Mouse (Mus musculus): ENCODE data around the gene Gigyf1. TPM values are rescaled to one million over a fixed set of nuclear protein-coding genes. Genes with fewer than 3 reads are reported as not detected.

Gigyf1 gene
- total and polyA plus RNA-seq, 3 experiments, result 0.98 to 12.3 (median 5.9) TPM

DNA sequence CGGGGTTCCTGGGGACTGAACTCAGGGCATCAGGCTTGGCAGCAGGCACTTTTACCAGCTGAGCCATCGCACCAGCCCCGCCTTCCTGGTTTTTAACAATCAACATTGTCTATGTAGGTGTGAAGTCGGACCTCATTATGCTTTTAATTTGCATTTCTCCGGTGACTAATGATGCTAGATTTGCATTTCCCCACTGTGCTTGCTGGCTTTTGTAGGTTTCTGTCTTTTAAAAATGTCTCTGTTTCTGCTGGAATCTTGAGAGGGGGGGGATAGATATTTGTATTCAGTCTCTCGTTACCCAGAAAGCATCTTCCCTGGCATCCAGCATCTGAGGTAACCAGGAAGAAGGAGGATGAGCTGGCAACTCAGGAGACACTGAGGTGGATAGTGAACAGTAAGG lies 43.2 kb downstream of the Gigyf1 start:
- DNase-seq (ENCODE audit: extremely low read depth), result no peak
- Histone ChIP-seq H3K9ac (ENCODE audit: insufficient read depth, low read depth) (no peak overlapping the region), H3K4me2 (ENCODE audit: insufficient read depth, low read depth, poor library complexity, severe bottlenecking) (no peak overlapping the region), H3K4me1 (ENCODE audit: control insufficient read depth in 1 of 2, insufficient read depth in 2 of 2) (peaks cover 3 to 5% of the 10 kb centered on the region in 2 experiments; a peak in 2 of 4 replicates), H3K9me3 (replicated peaks; ENCODE audit: low read length) (no peaks in the 10 kb centered on the region), H3K27ac (ENCODE audit: insufficient read depth, low read depth) (no peak overlapping the region), H3K27me3 (replicated peaks) (peaks cover 34% of the 10 kb centered on the region), H3K36me3 (replicated peaks in 1 of 2; ENCODE audit: control insufficient read depth in 1 of 2, insufficient read depth in 1 of 2, low read length in 1 of 2) (no peaks in the 10 kb centered on the region), H3K79me2 (replicated peaks; ENCODE audit: control insufficient read depth, extremely low read depth, insufficient read depth, poor library complexity, severe bottlenecking) (no peaks in the 10 kb centered on the region), H3K4me3 (replicated peaks in 1 of 3; ENCODE audit: low read depth in 2 of 3, low read length in 2 of 3, poor library complexity in 1 of 3) (no peak overlapping the region)
- TF ChIP-seq KAT2A (IDR thresholded peaks at IDR 0.05; ENCODE audit: insufficient replicate concordance, low read length) (no peak), MAZ (IDR thresholded peaks at IDR 0.05; ENCODE audit: low read depth, low read length) (no peak), HCFC1 (IDR thresholded peaks at IDR 0.05; ENCODE audit: low read depth, low read length) (no peak), JUND (conservative IDR thresholded peaks at IDR 0.05; ENCODE audit: low read depth, low read length) (no peak), JUN (IDR thresholded peaks at IDR 0.05; ENCODE audit: insufficient read depth, low read depth, low read length) (no peak), ELF1 (IDR thresholded peaks at IDR 0.05; ENCODE audit: low read depth, low read length) (no peak), NELFE (IDR thresholded peaks at IDR 0.05; ENCODE audit: low read depth, low read length) (no peak), POLR2AphosphoS2 (IDR thresholded peaks at IDR 0.05; ENCODE audit: low read depth, low read length) (no peak), SMC3 (IDR thresholded peaks at IDR 0.05; ENCODE audit: low read depth, low read length) (no peak), MAX (IDR thresholded peaks at IDR 0.05; ENCODE audit: low read length) (no peak), TBP (conservative IDR thresholded peaks at IDR 0.05; ENCODE audit: low read depth, low read length) (no peak), CTCF (conservative IDR thresholded peaks at IDR 0.05 in 1 of 2, IDR thresholded peaks at IDR 0.05 in 1 of 2; ENCODE audit: low read depth in 2 of 2, low read length in 2 of 2) (no peak), ZKSCAN1 (IDR thresholded peaks at IDR 0.05; ENCODE audit: borderline replicate concordance, low read depth, low read length) (no peak), CHD1 (IDR thresholded peaks at IDR 0.05; ENCODE audit: low read depth, low read length) (no peak), MAFK (IDR thresholded peaks at IDR 0.05; ENCODE audit: insufficient replicate concordance, low read length) (no peak), TCF12 (IDR thresholded peaks at IDR 0.05; ENCODE audit: low read depth, low read length) (no peak), CHD2 (IDR thresholded peaks at IDR 0.05; ENCODE audit: low read length) (no peak), NRF1 (IDR thresholded peaks at IDR 0.05; ENCODE audit: low read depth, low read length) (no peak), GABPA (IDR thresholded peaks at IDR 0.05; ENCODE audit: insufficient replicate concordance, low read depth, low read length) (no peak), MYC (IDR thresholded peaks at IDR 0.05; ENCODE audit: low read depth, low read length) (no peak)
- dilution Hi-C loops (cut with MboI; ENCODE audit: extremely low pct_ligation_motif_present, extremely low pct_unique_long_range_greater_than_20kb, low sequenced_read_pairs) (no loop called here), in situ Hi-C loops (cut with MboI; ENCODE audit: low pct_ligation_motif_present, low pct_unique_long_range_greater_than_20kb, low sequenced_read_pairs) (no loop called here)

DNA sequence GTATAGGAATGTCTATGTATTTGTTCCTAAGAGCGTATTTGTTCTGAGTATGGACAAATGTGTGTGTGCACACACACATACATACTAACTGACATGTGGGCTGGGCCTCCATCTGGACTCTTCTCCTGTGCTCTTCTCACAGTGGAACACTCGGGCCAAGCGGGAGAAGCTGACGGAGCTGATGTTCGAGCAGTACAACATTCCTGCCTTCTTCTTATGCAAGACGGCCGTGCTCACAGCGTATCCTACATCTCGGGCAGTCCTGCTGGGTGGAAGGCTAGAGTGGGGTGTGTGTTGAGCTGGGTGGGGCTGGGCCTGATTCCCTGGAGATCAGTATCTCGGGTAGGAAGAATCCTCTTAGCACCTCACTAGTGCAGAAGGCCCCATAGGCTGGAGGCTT lies 44.6 kb downstream of the Gigyf1 start:
- Histone ChIP-seq H3K27ac (ENCODE audit: insufficient read depth, low read depth) (no peak overlapping the region), H3K79me2 (replicated peaks; ENCODE audit: control insufficient read depth, extremely low read depth, insufficient read depth, poor library complexity, severe bottlenecking) (no peaks in the 10 kb centered on the region), H3K9ac (ENCODE audit: insufficient read depth, low read depth) (no peak overlapping the region), H3K4me1 (ENCODE audit: control insufficient read depth in 1 of 2, insufficient read depth in 2 of 2) (peaks cover 3 to 5% of the 10 kb centered on the region in 2 experiments; a peak in 2 of 4 replicates), H3K9me3 (replicated peaks; ENCODE audit: low read length) (no peaks in the 10 kb centered on the region), H3K36me3 (replicated peaks in 1 of 2; ENCODE audit: control insufficient read depth in 1 of 2, insufficient read depth in 1 of 2, low read length in 1 of 2) (no peaks in the 10 kb centered on the region), H3K27me3 (replicated peaks) (peaks cover 28% of the 10 kb centered on the region), H3K4me3 (replicated peaks in 1 of 3; ENCODE audit: low read depth in 2 of 3, low read length in 2 of 3, poor library complexity in 1 of 3) (no peak overlapping the region), H3K4me2 (ENCODE audit: insufficient read depth, low read depth, poor library complexity, severe bottlenecking) (no peak overlapping the region)
- DNase-seq (ENCODE audit: extremely low read depth), result no peak
- dilution Hi-C loops (cut with MboI; ENCODE audit: extremely low pct_ligation_motif_present, extremely low pct_unique_long_range_greater_than_20kb, low sequenced_read_pairs), result no loop called here
- TF ChIP-seq TCF12 (IDR thresholded peaks at IDR 0.05; ENCODE audit: low read depth, low read length), result no peak
- in situ Hi-C loops (cut with MboI; ENCODE audit: low pct_ligation_motif_present, low pct_unique_long_range_greater_than_20kb, low sequenced_read_pairs), result no loop called here
